Mouse (Mus musculus): ENCODE results near the gene Prmt3.

DNA sequence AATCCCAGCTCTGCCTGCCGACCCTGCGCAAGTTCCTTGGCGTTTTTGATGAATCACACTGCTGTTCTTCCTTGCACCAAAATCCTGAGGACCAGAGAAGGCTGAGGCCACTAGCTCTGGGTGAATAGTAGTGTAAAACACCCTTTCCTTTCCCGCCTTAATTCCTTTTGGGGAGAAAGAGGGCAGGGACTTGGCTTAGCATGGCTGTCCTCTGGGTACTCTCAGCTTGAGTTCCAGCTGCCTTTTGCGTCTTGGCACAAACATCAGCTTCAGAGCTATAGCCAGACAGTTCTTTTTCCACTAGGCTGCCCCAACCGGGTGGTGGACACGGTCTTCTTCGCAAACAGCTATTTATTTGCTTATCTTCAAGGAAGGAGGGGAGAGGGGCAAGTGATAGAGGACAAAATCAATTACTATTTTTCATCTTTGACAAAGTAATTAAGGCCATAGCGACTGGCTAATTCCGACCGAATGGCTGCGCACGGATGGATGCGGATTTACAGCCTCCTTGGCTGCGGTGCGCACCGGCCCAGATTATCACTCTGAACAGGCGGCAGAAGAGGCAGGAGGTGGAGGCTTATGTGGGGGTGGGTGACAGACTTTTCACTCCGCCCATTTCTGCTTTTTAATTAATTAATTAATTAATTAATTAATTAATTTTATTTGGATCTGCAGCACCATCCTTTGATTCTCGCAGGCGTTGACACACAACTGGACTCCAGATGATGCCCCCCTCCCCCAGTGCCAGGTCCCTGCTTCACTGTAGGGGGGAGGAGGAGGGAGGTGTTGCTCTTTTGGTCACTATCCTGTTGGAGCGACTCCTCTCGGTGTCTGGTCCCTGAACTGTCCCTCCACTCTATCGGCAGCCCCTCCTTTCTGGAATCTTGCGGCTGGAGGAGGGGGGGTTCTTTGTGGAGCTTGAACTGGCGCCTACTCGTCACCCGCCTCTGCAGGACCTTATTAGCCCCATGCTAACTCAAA is 129.3 kb downstream of the Prmt3 start:
- no peak for TF ChIP-seq CTCF (IDR thresholded peaks at IDR 0.05; ENCODE audit: control insufficient read depth, insufficient read depth, low read length)
- TF ChIP-seq POLR2A (IDR thresholded peaks at IDR 0.05; ENCODE audit: borderline replicate concordance, control insufficient read depth, low read depth, low read length) = no peak

Data from bone marrow, adult 2 months (tissue).